Mouse (Mus musculus): ENCODE results near the gene Vmn2r42.
"Not testable (repeated sequence)": the region's sequence is repeated elsewhere in the genome, so short reads cannot be mapped to it uniquely, and the experiment has no call there.

Gene Vmn2r42

DNA sequence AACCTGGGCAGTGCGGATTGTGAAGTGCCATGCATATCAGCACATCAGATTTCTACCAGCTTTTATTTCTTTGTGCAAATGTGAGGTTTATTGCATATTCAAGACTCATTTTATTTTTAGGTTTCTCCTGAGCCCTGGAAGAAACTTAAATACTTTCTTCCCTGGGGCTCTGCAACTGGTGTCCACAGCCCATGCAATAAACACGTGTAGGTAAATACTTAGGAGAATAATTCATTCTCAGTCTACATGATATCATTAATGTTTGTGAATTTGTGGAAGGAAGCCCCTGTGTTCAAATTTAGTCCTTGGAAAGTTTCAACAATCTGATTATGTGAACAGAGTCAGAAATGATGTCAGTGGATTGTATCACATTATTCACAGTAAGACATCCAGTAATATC lies at the start of gene Vmn2r42:
TSS of gene Vmn2r42 (minus strand) at position 101 of the 400 bp plus-strand sequence.
- DNase-seq = not testable (repeated sequence)

DNA sequence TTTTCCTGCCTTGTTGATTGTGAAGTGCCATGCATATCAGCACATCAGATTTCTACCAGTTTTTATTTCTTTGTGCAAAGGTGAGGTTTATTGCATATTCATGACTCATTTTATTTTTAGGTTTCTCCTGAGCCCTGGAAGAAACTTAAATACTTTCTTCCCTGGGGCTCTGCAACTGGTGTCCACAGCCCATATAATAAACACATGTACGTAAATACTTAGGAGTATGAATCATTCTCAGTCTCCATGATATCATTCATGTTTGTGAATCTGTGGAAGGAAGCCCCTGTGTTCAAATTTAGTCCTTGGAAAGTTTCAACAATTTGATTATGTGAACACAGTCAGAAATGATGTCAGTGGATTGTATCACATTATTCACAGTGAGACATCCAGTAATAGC lies 38.6 kb downstream of the Vmn2r42 start, which contains the start of gene Vmn2r41:
TSS of gene Vmn2r41 (minus strand) at position 101 of the 400 bp plus-strand sequence.
- DNase-seq = not testable (repeated sequence)
